Mouse (Mus musculus) left cerebral cortex, adult 2 months (tissue): ENCODE measurements around the gene Itm2b. TPM values are rescaled to one million over a fixed set of nuclear protein-coding genes. Genes with fewer than 3 reads are reported as not detected.
A peak's percentile ranks its signal among the peaks of the same experiment; 100 is the strongest.

Experiments
- DNase-seq, 2 experiments: peaks; one replicate each; pipeline ENCODE4 v3.0.0; 2021 to 2022; ENCODE audit warnings: low spot score in 2 of 2, mixed read lengths in 1 of 2; ENCODE audit errors: extremely low spot score in 1 of 2
- H3K27ac ChIP-seq: fragments of 200-600 bp; 2 replicates; pipeline ENCODE4 v1.8.1; 2022
- H3K4me3 ChIP-seq: fragments of 200-600 bp; 2 replicates; pipeline ENCODE4 v1.8.1; 2022
- CTCF ChIP-seq: fragments of 200-600 bp; IDR thresholded peaks from 2 replicates; pipeline ENCODE4 v1.8.1; 2022; ENCODE audit warnings: antibody characterized with exemption, mild to moderate bottlenecking, moderate library complexity
- intact Hi-C: fragments of 180-260 bp; cut with DNase I; formaldehyde crosslinking; loops from one replicate; pipeline ENCODE4 v1.15.1; 2025
- total RNA-seq, 2 experiments: library from RNA; stranded (reverse); gene quantifications; 2 replicates each; pipeline ENCODE4 v1.2.3; 2021

Itm2b gene
- total RNA-seq, 2 experiments from 2014 or later: 721 to 748 TPM

DNA sequence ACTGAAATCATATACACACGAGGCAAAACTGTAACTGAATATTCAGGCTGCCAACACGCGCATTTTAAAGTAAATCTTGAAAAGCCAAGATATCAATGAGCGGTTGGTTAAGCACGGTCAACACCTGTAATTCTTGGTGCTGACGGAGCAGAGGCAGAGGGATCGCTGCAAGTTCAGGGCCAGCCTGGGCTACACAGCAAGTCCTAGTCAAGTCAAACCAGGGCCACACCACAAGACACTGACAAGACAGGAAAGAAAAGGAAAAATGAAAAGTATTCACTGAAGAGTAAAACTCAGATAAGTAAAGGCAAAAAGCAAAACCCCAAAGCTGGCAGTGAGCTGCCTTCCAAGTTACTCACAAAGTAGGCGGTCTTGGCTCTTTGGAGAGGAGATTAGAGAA lies 9.6 kb downstream of the Itm2b start:
- intact Hi-C loops: no loop called here

DNA sequence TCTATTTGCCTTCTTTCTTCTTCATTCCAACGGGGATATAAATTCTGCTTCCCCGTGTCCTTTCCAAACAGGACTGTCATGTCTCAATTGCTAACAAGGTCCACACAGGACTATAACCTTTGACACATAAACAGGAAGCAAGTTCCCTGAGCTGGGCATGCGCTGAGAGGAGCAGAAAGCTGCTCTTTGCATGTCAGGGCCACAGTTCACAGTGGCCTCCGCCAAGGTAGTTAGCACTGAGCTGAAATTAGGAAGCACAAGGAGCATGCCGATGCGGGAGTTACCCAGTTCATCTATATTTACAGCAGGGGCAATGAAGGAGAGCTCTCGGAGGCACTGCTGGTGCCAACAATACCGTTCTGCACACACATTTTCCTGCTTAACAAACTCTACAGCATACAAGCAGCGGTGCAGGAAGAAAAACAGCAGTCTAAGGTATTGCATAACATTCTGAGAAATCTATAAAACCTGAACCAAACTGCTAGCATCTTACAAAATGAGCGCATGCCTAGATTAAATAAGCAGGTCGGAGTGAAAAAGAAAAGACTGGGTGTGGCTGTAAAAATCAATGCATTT lies 10.7 kb downstream of the Itm2b start:
- no peak for TF ChIP-seq CTCF
- Histone ChIP-seq H3K27ac (peak overlapping the region; percentile 60; the same call in 1 of the 2 replicates), H3K4me3 (peak overlapping the region; percentile 13; the same call in 1 of the 2 replicates)
- intact Hi-C loops: no loop called here
- DNase-seq: no peak

More for the DNA sequence above, 9.6 kb downstream of the Itm2b start:
- no peak for TF ChIP-seq CTCF
- no peak for DNase-seq
- no peak overlapping the region for H3K4me3 ChIP-seq
- no peak overlapping the region for H3K27ac ChIP-seq

GRCm38 (mm10) chr14:73373606-73374005 lies 11.5 kb downstream of the Itm2b start:
- no peak overlapping the region for H3K4me3 ChIP-seq
- H3K27ac ChIP-seq: no peak overlapping the region; the same call in 1 of the 2 replicates
- DNase-seq: no peak
- no peak for TF ChIP-seq CTCF
- intact Hi-C loops: no loop called here

GRCm38 (mm10) chr14:73372990-73373389 lies 12.1 kb downstream of the Itm2b start:
- DNase-seq: no peak
- TF ChIP-seq CTCF: no peak
- intact Hi-C loops: no loop called here
- Histone ChIP-seq H3K27ac (no peak overlapping the region; the same call in 1 of the 2 replicates), H3K4me3 (no peak overlapping the region)

- DNase-seq: no peak
- H3K4me3 ChIP-seq: no peak overlapping the region
- no peak for TF ChIP-seq CTCF
- no peak overlapping the region for H3K27ac ChIP-seq
- intact Hi-C loops: no loop called here
Observed at GRCm38 (mm10) chr14:73371577-73371976, 13.5 kb downstream of the Itm2b start.

GRCm38 (mm10) chr14:73370695-73371372 lies 14.3 kb downstream of the Itm2b start:
- no peak for TF ChIP-seq CTCF
- H3K4me3 ChIP-seq: no peak overlapping the region
- H3K27ac ChIP-seq: no peak overlapping the region
- DNase-seq: no peak
- intact Hi-C loops: no loop called here

- intact Hi-C loops: no loop called here
- Histone ChIP-seq H3K27ac (no peak overlapping the region), H3K4me3 (no peak overlapping the region)
- no peak for DNase-seq
- TF ChIP-seq CTCF: no peak
Observed at GRCm38 (mm10) chr14:73370078-73370670, 14.9 kb downstream of the Itm2b start.

DNA sequence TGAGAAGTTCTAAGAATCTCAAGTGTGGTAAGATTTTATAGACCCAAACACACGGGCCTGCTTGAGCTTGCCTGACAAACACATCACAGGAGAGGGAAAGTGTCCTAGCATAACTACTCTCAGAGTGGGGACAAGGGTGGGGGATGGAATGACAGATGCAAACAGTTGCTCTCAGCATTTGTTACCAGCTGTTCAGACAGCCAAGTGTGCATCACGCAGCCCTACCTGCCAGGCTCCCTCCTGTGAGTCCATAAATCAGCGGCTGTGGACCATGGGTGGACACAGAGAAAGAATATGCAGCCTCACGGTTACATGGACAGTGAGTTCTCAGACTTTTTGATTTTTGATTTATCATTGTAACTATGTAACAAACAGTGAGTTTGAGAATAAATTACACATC lies 15.5 kb downstream of the Itm2b start:
- intact Hi-C loops: no loop called here
- DNase-seq: no peak
- Histone ChIP-seq H3K27ac (no peak overlapping the region), H3K4me3 (no peak overlapping the region)
- TF ChIP-seq CTCF: no peak

DNA sequence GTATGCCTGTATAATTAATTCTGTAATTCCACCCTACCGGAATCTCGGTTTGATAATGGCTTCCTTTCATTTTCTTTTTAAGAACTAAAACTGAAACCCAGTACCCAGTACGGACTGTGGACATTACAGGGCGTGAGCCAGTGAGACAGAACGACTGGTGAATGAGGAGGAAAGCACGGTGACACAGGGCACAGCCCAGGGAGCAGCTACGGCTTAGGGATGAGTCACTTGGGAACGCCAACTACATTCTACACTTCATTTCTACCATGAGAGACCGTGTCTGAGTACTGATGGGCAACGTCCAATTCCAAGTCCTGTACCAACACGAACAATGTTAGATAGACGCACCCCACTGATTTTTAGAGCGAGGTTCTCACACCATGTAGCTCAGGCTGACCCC lies 16.1 kb downstream of the Itm2b start:
- no peak for DNase-seq
- intact Hi-C loops: no loop called here
- no peak for TF ChIP-seq CTCF
- Histone ChIP-seq H3K27ac (no peak overlapping the region), H3K4me3 (no peak overlapping the region)

GRCm38 (mm10) chr14:73368221-73368620 lies 16.9 kb downstream of the Itm2b start:
- H3K27ac ChIP-seq: no peak overlapping the region
- no peak for DNase-seq
- no peak overlapping the region for H3K4me3 ChIP-seq
- no peak for TF ChIP-seq CTCF
- intact Hi-C loops: no loop called here

DNA sequence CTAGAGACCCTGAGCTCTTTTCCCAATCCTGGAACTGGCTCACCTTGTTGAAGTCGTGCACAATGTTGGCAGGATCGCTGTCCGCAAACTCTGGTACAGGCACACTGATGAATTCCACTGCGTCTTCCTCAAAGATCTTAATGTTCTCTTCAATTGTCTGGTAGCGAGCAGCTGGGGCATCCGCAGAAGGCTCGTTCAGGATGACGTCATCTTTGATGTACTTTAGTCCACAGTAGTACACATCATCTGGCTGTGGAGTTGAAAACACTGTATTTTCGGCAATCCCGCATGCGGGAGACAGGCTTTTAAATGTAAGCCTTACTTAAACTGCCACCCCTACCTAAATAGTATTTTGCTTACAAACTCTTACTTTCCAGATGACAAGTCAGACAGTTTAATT lies 18.8 kb downstream of the Itm2b start:
- no peak overlapping the region for H3K4me3 ChIP-seq
- DNase-seq: no peak
- TF ChIP-seq CTCF: no peak
- no peak overlapping the region for H3K27ac ChIP-seq
- intact Hi-C loops: no loop called here

DNA sequence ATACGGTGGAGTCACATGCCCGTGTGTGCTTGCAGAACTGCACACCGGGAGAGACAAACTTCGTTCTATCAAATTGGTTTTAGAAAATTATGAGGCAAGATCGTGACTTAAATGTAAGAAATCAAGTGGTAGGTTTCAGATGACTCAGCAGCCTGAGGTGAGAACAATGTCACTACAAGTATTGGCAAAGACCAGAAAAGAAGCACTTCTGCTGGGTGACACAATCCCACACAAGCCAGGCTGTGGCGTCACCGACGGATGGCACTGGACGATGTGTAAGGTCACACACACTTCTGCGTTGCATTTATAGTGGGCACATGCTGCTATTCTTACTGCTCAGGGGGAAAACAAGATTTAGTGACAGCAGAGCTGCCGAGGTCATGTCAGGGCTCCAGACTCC lies 21.3 kb downstream of the Itm2b start:
- no peak for TF ChIP-seq CTCF
- no peak for DNase-seq
- Histone ChIP-seq H3K27ac (no peak overlapping the region), H3K4me3 (no peak overlapping the region)
- intact Hi-C loops: no loop called here
